Mouse (Mus musculus): ENCODE results near the gene Atp2a2. TPM values are rescaled to one million over a fixed set of nuclear protein-coding genes. Genes with fewer than 3 reads are reported as not detected.
"Not testable (repeated sequence)": the region's sequence is repeated elsewhere in the genome, so short reads cannot be mapped to it uniquely, and the experiment has no call there.

Atp2a2 gene
- polyA plus RNA-seq, 1 experiment from 2014 or later = 70.9 TPM

DNA sequence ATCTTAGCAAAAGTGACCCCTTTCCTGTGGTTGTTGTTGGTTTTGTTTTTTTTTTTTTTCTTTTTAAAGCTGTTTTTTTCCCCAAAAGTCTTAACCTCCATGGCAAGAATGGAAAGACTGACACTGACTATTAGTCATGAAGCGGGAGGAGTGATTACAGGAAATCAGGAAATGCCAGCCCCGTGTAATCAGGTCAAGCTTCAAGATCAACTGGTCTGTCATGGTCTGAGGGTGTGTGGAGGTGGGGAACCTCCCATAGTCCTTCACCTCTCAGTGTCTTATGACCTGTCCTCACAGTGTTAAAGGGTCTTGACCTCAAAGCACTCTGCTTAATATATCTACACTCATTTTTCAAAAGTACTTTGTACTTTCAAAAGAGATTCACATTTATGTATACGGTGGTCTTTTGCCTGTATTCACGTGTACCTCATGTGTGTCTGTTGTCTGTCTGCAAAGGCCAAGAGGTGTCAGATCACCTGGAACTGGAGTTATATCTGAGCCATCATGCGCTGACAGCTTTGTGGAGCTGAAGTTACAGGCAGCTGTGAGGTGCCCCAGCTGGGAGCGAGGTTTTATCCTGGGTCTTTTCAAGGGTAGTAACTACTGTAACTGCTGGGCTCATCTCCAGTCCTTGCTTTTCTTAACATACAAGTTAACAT lies 19.2 kb downstream of the Atp2a2 start:
- Histone ChIP-seq H3K4me3 (no peak overlapping the region), H3K27me3 (no peaks in the 10 kb centered on the region), H3K36me3 (peaks cover 56% of the 10 kb centered on the region), H3K4me1 (no peaks in the 10 kb centered on the region), H3K9ac (no peak overlapping the region), H3K9me3 (replicated peaks) (no peaks in the 10 kb centered on the region), H3K4me2 (replicated peaks) (no peak overlapping the region), H3K27ac (no peak overlapping the region)
- no peak for ATAC-seq (ENCODE audit: low FRiP score)
- WGBS = 90% methylated on average over 6 of the region's 6 CpGs

DNA sequence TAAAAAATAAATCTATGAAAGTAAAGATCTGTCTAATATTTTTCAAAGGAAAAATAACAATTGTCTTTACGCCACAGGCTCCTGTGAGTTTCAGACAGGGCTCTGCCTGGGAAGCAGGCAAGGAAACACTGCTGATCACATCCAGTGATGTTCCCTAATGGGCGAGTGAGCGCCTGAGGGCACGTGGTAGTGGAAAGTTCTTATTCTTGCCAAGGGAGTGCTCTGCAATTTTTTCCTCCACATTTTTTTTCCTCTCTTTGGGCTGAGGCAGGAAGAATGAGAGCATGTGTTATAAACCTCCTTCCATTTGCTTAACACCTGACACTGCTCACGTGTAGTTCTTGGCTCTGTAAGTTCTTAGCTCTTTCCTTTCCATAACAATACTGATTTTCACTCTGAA lies 20.2 kb downstream of the Atp2a2 start:
- 89% methylated on average over 5 of the region's 5 CpGs for WGBS
- Histone ChIP-seq H3K9ac (no peak overlapping the region), H3K27ac (no peak overlapping the region), H3K4me1 (no peaks in the 10 kb centered on the region), H3K27me3 (no peaks in the 10 kb centered on the region), H3K4me3 (no peak overlapping the region), H3K36me3 (peaks cover 58% of the 10 kb centered on the region), H3K4me2 (replicated peaks) (no peak overlapping the region), H3K9me3 (replicated peaks) (no peaks in the 10 kb centered on the region)
- ATAC-seq (ENCODE audit: low FRiP score) = no peak

DNA sequence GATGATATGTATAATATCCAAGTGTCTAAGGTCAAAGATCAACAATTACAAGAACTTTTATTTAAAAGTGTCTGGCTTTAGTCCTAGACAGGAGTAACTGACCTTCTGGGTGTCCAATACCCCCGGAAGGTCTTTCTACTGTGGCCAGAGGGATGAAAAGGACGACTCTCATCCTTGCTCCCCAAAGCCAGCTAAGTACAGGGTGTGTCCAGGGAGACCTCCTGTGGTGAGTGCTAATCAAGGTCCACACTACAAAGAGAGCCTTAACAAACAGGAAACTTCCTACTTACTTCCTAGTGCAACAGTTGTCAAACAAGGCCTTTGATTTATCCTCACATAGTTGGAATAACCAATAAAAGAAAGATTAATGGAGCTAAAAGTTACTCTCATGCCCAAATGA lies 22.9 kb downstream of the Atp2a2 start:
- no peak for ATAC-seq (ENCODE audit: low FRiP score)
- Histone ChIP-seq H3K27me3 (no peaks in the 10 kb centered on the region), H3K4me2 (replicated peaks) (no peak overlapping the region), H3K9me3 (replicated peaks) (no peaks in the 10 kb centered on the region), H3K4me3 (no peak overlapping the region), H3K27ac (no peak overlapping the region), H3K4me1 (no peaks in the 10 kb centered on the region), H3K9ac (no peak overlapping the region), H3K36me3 (peaks cover 49% of the 10 kb centered on the region)
- WGBS = 54% methylated on average over 2 of the region's 2 CpGs

DNA sequence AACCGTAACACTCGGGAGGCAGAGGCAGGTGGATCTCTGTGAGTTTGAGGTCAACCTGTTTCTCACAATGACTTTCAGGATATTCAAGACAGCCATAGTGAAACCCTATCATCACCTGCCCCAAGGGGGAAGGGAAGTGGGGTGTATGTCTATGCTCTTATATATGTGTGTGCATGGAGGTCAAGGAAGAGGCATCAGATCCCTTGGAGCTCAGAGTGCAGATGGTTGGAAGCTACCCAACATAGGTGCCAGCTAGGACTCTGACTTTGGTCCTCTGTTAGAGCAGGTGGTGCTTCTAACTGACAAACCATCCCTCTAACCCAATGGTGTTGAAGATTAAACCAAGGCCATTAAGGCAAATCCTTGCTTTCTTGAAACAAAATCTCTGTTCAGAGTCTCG lies 24.5 kb downstream of the Atp2a2 start:
- no peak overlapping the region for H3K27ac ChIP-seq
- no peak overlapping the region for H3K4me3 ChIP-seq
- H3K36me3 ChIP-seq = peaks cover 53% of the 10 kb centered on the region
- no peaks in the 10 kb centered on the region for H3K27me3 ChIP-seq
- no peak for ATAC-seq (ENCODE audit: low FRiP score)
- no peak overlapping the region for H3K4me2 ChIP-seq (replicated peaks)
- H3K9me3 ChIP-seq (replicated peaks) = no peaks in the 10 kb centered on the region
- WGBS = 94% methylated on average over 3 of the region's 3 CpGs
- H3K4me1 ChIP-seq = no peaks in the 10 kb centered on the region
- no peak overlapping the region for H3K9ac ChIP-seq

DNA sequence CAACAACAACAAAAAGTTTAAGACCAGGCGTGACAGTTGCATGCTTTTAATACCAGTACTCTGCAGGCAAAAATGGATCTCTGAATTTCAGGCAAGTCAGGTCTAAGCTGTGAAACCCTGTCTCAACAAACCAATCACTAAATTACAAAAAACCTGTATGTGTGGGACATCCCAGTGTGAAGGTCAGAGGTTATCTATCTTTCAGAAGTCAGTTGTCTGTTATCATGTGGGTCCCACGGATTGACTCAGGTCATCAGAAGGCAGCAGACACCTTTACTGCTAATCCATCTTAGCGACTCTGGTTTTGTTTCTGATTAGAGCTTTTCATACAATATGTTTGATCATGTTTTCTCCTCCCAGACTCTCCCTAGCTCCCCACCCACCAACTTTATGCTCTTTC lies 25.9 kb downstream of the Atp2a2 start:
- Histone ChIP-seq H3K4me2 (replicated peaks) (no peak overlapping the region), H3K9me3 (replicated peaks) (no peaks in the 10 kb centered on the region)
- 83% methylated on average over 3 of the region's 3 CpGs for WGBS

DNA sequence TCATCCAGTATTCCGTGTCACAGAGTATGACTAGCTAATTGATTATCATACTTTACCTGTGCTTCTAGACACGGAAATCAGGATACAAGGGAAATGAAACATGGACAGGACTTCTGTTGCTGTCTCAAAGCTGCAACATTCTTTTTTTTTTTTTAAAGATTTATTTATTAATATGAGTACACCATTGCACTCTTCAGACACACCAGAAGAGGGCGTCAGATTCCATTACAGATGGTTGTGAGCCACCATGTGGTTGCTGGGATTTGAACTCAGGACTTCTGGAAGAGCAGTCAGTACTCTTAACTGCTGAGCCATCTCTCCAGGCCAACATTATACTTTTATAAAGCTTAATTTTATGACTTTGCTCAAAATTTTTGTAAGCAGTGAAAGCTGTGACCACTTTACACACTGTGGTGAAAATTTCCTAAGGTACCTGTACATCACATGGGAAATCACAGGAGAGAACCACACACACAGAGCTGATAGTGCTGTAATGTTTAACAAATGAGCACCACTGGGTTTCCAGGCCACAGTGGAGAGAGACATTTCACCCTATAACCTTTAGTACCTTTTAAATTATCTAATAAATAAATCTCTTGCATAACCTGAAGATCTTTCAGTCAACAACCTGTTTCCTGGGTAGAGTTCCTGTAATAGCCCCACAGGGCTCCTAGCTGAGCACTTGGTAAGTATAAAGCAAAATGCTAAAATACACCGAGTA lies 27.2 kb downstream of the Atp2a2 start:
- no peaks in the 10 kb centered on the region for H3K4me1 ChIP-seq
- no peak overlapping the region for H3K27ac ChIP-seq
- no peak overlapping the region for H3K4me2 ChIP-seq (replicated peaks)
- H3K9me3 ChIP-seq (replicated peaks) = no peaks in the 10 kb centered on the region
- H3K4me3 ChIP-seq = no peak overlapping the region
- no peak for ATAC-seq (ENCODE audit: low FRiP score)
- H3K9ac ChIP-seq = no peak overlapping the region
- no peaks in the 10 kb centered on the region for H3K27me3 ChIP-seq
- WGBS = 86% methylated on average over 4 of the region's 4 CpGs
- H3K36me3 ChIP-seq = peaks cover 58% of the 10 kb centered on the region

More for the DNA sequence above, 25.9 kb downstream of the Atp2a2 start:
- Histone ChIP-seq H3K4me3 (no peak overlapping the region), H3K27me3 (no peaks in the 10 kb centered on the region), H3K9ac (no peak overlapping the region), H3K27ac (no peak overlapping the region), H3K4me1 (no peaks in the 10 kb centered on the region), H3K36me3 (peaks cover 55% of the 10 kb centered on the region)
- no peak for ATAC-seq (ENCODE audit: low FRiP score)

DNA sequence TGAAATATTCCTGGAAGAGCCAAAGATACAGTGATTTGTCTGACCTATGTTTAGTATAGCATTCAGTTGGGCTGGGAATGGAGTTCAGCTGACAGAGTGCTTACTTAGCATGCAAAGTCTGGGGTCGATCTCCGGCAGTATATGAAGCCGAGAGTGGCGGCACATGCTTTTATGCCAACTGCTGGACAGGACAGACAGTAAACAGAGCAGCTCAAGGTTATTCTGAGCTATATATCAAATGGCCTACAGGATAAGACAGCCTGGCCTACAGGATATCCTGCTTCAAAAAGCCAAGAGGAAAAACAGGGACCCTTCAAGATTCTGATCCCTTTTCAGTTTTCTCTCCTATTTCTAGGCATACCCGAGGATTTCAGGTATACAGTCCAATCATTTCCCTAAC lies 30.4 kb downstream of the Atp2a2 start:
- H3K4me2 ChIP-seq (replicated peaks) = no peak overlapping the region
- H3K4me1 ChIP-seq = no peaks in the 10 kb centered on the region
- 86% methylated on average over 5 of the region's 5 CpGs for WGBS
- no peaks in the 10 kb centered on the region for H3K27me3 ChIP-seq
- no peak overlapping the region for H3K4me3 ChIP-seq
- H3K27ac ChIP-seq = no peak overlapping the region
- H3K36me3 ChIP-seq = peaks cover 79% of the 10 kb centered on the region
- H3K9ac ChIP-seq = no peak overlapping the region
- ATAC-seq (ENCODE audit: low FRiP score) = no peak
- H3K9me3 ChIP-seq (replicated peaks) = no peaks in the 10 kb centered on the region

DNA sequence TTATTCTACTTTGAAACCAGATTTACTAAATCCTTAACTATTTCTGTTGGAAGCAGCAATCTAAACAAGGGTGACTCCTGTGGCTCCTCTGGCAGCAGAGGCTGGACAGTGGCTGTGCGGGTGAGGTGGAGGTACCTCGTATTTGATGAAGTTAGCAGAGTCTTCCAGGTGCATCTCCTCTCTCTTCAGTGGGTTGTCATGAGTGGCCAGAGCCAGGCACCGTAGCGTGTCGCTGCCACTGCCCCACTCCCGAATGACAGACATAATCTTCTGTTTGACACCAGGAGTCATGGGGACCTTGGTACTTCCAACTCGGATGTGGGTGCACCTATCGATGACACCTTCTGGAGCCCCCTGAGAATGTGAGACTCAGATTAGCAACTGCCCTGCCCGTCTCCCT lies 40.6 kb downstream of the Atp2a2 start:
- H3K27ac ChIP-seq = no peak overlapping the region
- no peak overlapping the region for H3K4me3 ChIP-seq
- H3K36me3 ChIP-seq = peaks cover 98% of the 10 kb centered on the region
- ATAC-seq (ENCODE audit: low FRiP score) = no peak
- H3K9me3 ChIP-seq (replicated peaks) = no peaks in the 10 kb centered on the region
- no peaks in the 10 kb centered on the region for H3K4me1 ChIP-seq
- H3K4me2 ChIP-seq (replicated peaks) = no peak overlapping the region
- H3K9ac ChIP-seq = no peak overlapping the region
- H3K27me3 ChIP-seq = no peaks in the 10 kb centered on the region
- WGBS = 97% methylated on average over 9 of the region's 9 CpGs

DNA sequence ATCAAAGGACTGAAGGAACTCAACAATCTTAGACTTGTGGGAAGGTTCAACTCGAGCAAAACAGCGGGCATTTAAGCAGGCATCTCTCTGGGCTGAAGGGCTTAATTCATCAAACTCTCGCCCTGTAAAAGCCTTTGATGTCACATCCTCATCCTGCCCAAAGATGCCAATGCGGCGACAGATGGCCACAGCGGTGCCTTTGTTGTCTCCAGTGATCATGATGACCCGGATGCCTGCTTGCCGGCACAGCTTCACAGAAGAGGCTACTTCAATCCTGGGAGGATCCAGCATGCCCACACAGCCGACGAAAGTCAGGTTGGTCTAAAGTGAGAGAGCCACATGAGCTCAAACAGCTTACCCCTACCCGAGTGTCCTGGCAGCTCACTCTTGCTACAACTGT lies 41.4 kb downstream of the Atp2a2 start:
- no peak for ATAC-seq (ENCODE audit: low FRiP score)
- H3K4me2 ChIP-seq (replicated peaks) = no peak overlapping the region
- no peak overlapping the region for H3K27ac ChIP-seq
- H3K9me3 ChIP-seq (replicated peaks) = no peaks in the 10 kb centered on the region
- 82% methylated on average over 11 of the region's 11 CpGs for WGBS
- no peak overlapping the region for H3K4me3 ChIP-seq
- peaks cover 97% of the 10 kb centered on the region for H3K36me3 ChIP-seq
- H3K4me1 ChIP-seq = no peaks in the 10 kb centered on the region
- no peak overlapping the region for H3K9ac ChIP-seq
- no peaks in the 10 kb centered on the region for H3K27me3 ChIP-seq

DNA sequence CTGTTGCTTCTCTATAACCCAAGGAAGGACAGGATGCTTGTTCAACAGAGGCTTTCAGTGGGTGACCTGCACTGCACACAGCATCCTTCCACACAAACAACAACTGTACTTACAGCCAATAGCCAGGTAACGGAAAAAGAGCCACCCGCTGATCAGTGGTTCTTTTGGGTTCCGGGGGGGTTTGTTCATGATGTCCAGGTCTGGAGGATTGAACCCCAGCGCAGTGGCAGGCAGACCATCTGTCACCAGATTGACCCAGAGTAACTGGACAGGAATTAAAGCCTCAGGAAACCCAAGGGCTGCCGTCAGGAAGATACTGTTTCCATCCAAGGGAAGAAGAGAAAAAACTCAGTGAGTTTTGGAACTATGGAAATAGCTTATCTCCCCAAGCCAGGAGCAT lies 42.7 kb downstream of the Atp2a2 start:
- Histone ChIP-seq H3K36me3 (peaks cover 98% of the 10 kb centered on the region), H3K9ac (no peak overlapping the region), H3K27ac (no peak overlapping the region), H3K4me3 (no peak overlapping the region), H3K4me2 (replicated peaks) (no peak overlapping the region), H3K27me3 (no peaks in the 10 kb centered on the region), H3K4me1 (no peaks in the 10 kb centered on the region), H3K9me3 (replicated peaks) (no peaks in the 10 kb centered on the region)
- 93% methylated on average over 5 of the region's 5 CpGs for WGBS
- no peak for ATAC-seq (ENCODE audit: low FRiP score)

DNA sequence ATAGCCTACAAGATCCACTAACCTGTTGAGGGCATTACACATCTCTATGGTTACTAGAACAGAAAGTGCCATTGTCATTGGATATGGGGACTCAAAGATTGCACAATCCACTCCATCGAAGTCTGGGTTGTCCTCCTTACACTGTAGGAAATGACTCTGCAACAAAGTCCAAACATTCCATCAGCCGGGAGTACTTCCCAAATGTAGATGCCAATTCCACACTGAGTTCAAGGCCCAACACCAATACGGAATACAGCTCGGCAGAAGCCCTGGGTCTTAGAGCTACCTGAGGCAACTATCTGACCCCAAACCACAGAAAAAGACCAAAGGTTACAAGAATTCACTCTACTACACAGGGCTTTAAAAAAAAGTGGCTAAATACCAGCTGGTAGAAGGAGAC lies 44.0 kb downstream of the Atp2a2 start:
- WGBS = 97% methylated on average over 4 of the region's 4 CpGs
- ATAC-seq (ENCODE audit: low FRiP score) = no peak
- Histone ChIP-seq H3K4me1 (no peaks in the 10 kb centered on the region), H3K36me3 (peaks cover 98% of the 10 kb centered on the region), H3K27ac (no peak overlapping the region), H3K4me3 (no peak overlapping the region), H3K27me3 (no peaks in the 10 kb centered on the region), H3K4me2 (replicated peaks) (no peak overlapping the region), H3K9ac (no peak overlapping the region), H3K9me3 (replicated peaks) (no peaks in the 10 kb centered on the region)

DNA sequence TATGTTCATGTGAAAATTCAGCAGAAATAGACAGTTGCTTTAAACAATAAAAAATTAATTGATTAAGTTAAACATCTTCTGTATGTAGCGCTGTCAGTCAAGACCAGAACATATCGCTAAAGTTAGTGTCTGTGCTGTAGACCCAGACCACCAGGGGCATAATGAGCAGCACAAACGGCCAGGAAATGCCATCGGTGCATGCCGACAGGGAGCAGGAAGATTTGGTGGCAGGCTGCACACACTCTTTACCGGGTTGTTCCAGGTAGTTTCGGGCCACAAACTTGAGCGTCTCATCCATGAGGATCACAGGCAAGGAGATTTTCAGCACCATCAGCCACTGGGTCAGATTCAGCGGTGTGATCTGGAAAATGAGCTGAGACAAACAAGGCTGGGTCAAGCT lies 45.0 kb downstream of the Atp2a2 start:
- H3K4me2 ChIP-seq (replicated peaks); H3K4me3 ChIP-seq; H3K27me3 ChIP-seq; H3K27ac ChIP-seq; ATAC-seq (ENCODE audit: low FRiP score); H3K4me1 ChIP-seq; H3K9ac ChIP-seq; H3K9me3 ChIP-seq (replicated peaks): not testable (repeated sequence)
- WGBS = 88% methylated on average over 9 of the region's 9 CpGs
- H3K36me3 ChIP-seq = peaks cover 98% of the 10 kb centered on the region

DNA sequence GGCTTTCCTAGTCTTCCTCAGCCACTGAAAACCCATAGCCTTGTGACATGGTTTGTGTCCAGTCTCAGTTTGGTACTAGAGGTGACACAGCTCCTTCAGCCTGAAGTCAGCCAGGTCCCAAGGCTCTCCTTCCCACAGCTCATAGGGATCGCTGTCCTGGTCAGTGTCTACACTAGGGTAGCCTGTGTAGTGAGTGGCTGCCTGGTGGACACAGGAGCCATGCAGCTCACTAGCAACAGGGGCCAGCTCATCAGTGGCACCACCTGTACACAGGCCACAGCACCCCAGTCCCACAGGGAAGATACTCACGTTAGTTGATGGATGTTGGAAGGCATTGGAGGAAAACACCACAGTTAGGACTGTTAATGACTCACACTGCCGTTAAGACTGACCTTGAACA lies 46.4 kb downstream of the Atp2a2 start:
- H3K4me2 ChIP-seq (replicated peaks) = no peak overlapping the region
- no peak overlapping the region for H3K9ac ChIP-seq
- no peak overlapping the region for H3K27ac ChIP-seq
- no peaks in the 10 kb centered on the region for H3K4me1 ChIP-seq
- WGBS = 89% methylated on average over 3 of the region's 3 CpGs
- H3K4me3 ChIP-seq = no peak overlapping the region
- H3K9me3 ChIP-seq (replicated peaks) = no peaks in the 10 kb centered on the region
- H3K36me3 ChIP-seq = peaks cover 84% of the 10 kb centered on the region
- H3K27me3 ChIP-seq = no peaks in the 10 kb centered on the region
- ATAC-seq (ENCODE audit: low FRiP score) = no peak
